Mouse (Mus musculus) midbrain, embryonic 13.5 days (tissue): ENCODE data around the gene Fbrsl1. TPM values are rescaled to one million over a fixed set of nuclear protein-coding genes. Genes with fewer than 3 reads are reported as not detected.
A peak's percentile ranks its signal among the peaks of the same experiment; 100 is the strongest.

ENCODE experiments used
- ATAC-seq: fragments of 200-750 bp; cut with Nextera tagmentation; 2 replicates; pipeline ENCODE4 v1.8.0; 2017; ENCODE audit warnings: mild to moderate bottlenecking, moderate TSS enrichment, moderate library complexity
- H3K27ac ChIP-seq: fragments of 300-500 bp; sonication (generic); 2 replicates; pipeline ENCODE4 v1.5.1; 2015; ENCODE audit warnings: inconsistent platforms, mild to moderate bottlenecking, moderate library complexity
- H3K27me3 ChIP-seq: fragments of 300-500 bp; sonication (generic); 2 replicates; pipeline ENCODE4 v1.6.1; 2015; ENCODE audit warnings: mild to moderate bottlenecking, inconsistent platforms
- H3K36me3 ChIP-seq: fragments of 300-500 bp; sonication (generic); 2 replicates; pipeline ENCODE4 v1.6.1; 2015; ENCODE audit warnings: mild to moderate bottlenecking, inconsistent platforms
- H3K4me1 ChIP-seq: fragments of 300-500 bp; sonication (generic); replicated peaks from 2 replicates; pipeline ENCODE4 v1.6.1; 2015; ENCODE audit warnings: inconsistent platforms
- H3K4me2 ChIP-seq: fragments of 300-500 bp; sonication (generic); replicated peaks from 2 replicates; pipeline ENCODE4 v1.6.1; 2015; ENCODE audit warnings: moderate library complexity, mild to moderate bottlenecking, inconsistent platforms
- H3K4me3 ChIP-seq: fragments of 300-500 bp; sonication (generic); replicated peaks from 2 replicates; pipeline ENCODE4 v1.5.1; 2015; ENCODE audit warnings: mild to moderate bottlenecking, inconsistent platforms
- H3K9ac ChIP-seq: fragments of 300-500 bp; sonication (generic); replicated peaks from 2 replicates; pipeline ENCODE4 v1.6.1; 2015; ENCODE audit warnings: mild to moderate bottlenecking, inconsistent platforms
- H3K9me3 ChIP-seq: fragments of 300-500 bp; sonication (generic); 2 replicates; pipeline ENCODE4 v1.6.1; 2016; ENCODE audit warnings: mild to moderate bottlenecking, inconsistent platforms
- WGBS: fragments of 180-500 bp; shearing (Covaris S2); methylation state at CpG from one replicate; pipeline ENCODE4 v1.1.7; 2015; 5-methylcytosine and 5-hydroxymethylcytosine counted together
- polyA plus RNA-seq: library from polyadenylated mRNA; unstranded; fragments of >200 nt; fragmentation: Nextera tagmentation; extraction: Ambion mirVana; gene quantifications from 2 replicates; pipeline ENCODE4 v1.2.1, GENCODE M21; 2015

The Fbrsl1 gene
- polyA plus RNA-seq, 1 experiment from 2014 or later: 20.6 TPM

- Histone ChIP-seq H3K4me2 (no peak overlapping the region), H3K4me1 (peaks cover 16% of the 10 kb centered on the region), H3K27ac (no peak overlapping the region), H3K9me3 (no peaks in the 10 kb centered on the region), H3K9ac (no peak overlapping the region), H3K4me3 (no peak overlapping the region), H3K36me3 (peaks cover 53% of the 10 kb centered on the region), H3K27me3 (no peaks in the 10 kb centered on the region)
- no peak for ATAC-seq
- WGBS: 92% methylated on average over 4 of the region's 4 CpGs
Measured at GRCm38 (mm10) chr5:110379823-110380222, 68.5 kb downstream of the Fbrsl1 start.

GRCm38 (mm10) chr5:110379086-110379485, 69.2 kb downstream of the Fbrsl1 start:
- Histone ChIP-seq H3K4me3 (no peak overlapping the region), H3K27me3 (no peaks in the 10 kb centered on the region), H3K9ac (no peak overlapping the region), H3K4me2 (no peak overlapping the region), H3K36me3 (peaks cover 61% of the 10 kb centered on the region), H3K9me3 (no peaks in the 10 kb centered on the region), H3K27ac (no peak overlapping the region), H3K4me1 (peaks cover 9% of the 10 kb centered on the region; the same call in 1 of the 2 replicates)
- ATAC-seq: no peak
- WGBS: 89% methylated on average over 15 of the region's 15 CpGs

DNA sequence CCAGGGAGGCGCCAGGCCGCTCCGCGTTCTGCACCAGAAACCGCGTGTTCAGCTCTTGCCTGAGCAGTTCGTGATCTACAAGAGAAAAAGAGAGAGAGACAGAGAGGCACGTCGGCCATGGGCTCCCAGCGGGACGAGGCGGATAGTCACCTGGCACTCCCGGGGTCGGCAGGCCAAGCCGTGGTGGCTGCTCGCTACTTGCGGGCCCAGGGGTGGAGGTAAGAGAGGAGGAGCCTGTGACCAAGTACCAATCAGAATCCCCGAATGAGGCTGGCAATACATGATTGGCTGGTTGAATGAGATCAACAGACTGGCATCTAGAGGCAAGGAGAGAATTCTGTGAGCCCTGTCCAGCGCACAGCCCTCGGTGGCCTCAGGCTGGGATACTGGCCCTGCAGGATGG, 70.1 kb downstream of the Fbrsl1 start:
- Histone ChIP-seq H3K4me2 (no peak overlapping the region), H3K27ac (no peak overlapping the region), H3K4me3 (no peak overlapping the region), H3K9ac (no peak overlapping the region), H3K9me3 (no peaks in the 10 kb centered on the region), H3K36me3 (peaks cover 70% of the 10 kb centered on the region), H3K27me3 (no peaks in the 10 kb centered on the region), H3K4me1 (peaks cover 6% of the 10 kb centered on the region; the same call in 1 of the 2 replicates)
- 34% methylated on average over 20 of the region's 20 CpGs for WGBS
- ATAC-seq: peak; percentile 25

DNA sequence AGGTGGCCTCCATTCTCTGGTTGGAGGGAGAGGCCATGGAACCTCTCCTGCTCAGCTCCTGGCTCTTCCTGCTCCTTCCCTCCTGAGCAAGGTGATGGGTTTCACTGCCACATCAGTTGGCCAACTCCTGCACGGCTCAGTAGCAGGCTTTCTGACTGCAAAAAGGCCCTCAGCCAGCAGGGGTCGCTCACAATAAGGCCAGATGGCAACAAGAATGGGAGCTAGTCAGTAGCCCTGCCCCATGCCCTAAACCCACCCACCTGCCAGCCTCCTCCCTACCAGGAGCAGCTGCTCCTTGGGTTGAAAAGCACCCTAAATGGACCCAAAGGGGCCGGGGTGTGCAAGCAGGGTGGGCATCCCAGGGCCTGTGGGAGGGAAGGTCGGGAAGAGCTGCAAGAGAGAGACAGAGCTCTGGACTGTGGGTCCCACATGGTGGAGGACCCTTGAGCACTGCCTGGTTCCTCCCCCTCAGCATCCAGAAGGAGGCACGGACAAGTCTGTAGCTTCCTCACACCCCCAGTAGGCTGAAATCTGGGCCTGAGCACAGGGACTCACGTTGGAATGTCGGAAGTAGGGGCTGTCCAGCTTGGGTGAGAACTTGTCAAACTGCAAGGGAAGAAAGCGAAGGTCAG, 71.4 kb downstream of the Fbrsl1 start:
- Histone ChIP-seq H3K9me3 (no peaks in the 10 kb centered on the region), H3K4me3 (no peak overlapping the region), H3K4me1 (peaks cover 3% of the 10 kb centered on the region; the same call in 1 of the 2 replicates), H3K36me3 (peaks cover 77% of the 10 kb centered on the region), H3K27me3 (no peaks in the 10 kb centered on the region), H3K27ac (no peak overlapping the region), H3K9ac (no peak overlapping the region), H3K4me2 (no peak overlapping the region)
- WGBS: 57% methylated on average over 8 of the region's 8 CpGs
- ATAC-seq: peak; percentile 67

- Histone ChIP-seq H3K27ac (peak overlapping the region; percentile 47; the same call in 1 of the 2 replicates), H3K9ac (peak overlapping the region; percentile 68), H3K36me3 (peaks cover 41% of the 10 kb centered on the region), H3K4me2 (peak overlapping the region; percentile 79), H3K9me3 (no peaks in the 10 kb centered on the region), H3K4me1 (peaks cover 13% of the 10 kb centered on the region), H3K27me3 (peaks cover 21% of the 10 kb centered on the region), H3K4me3 (peak overlapping the region; percentile 45)
- ATAC-seq: no peak
- WGBS: 39% methylated on average over 11 of the region's 11 CpGs
Measured at GRCm38 (mm10) chr5:110363822-110364545, 84.3 kb downstream of the Fbrsl1 start.

GRCm38 (mm10) chr5:110363179-110363821, 85.0 kb downstream of the Fbrsl1 start:
- peak; percentile 83 for ATAC-seq
- Histone ChIP-seq H3K36me3 (peaks cover 35% of the 10 kb centered on the region), H3K4me2 (peak overlapping the region; percentile 79), H3K4me1 (peaks cover 13% of the 10 kb centered on the region), H3K9ac (peak overlapping the region; percentile 68), H3K9me3 (no peaks in the 10 kb centered on the region), H3K4me3 (peak overlapping the region; percentile 45), H3K27ac (peak overlapping the region; percentile 47), H3K27me3 (peaks cover 21% of the 10 kb centered on the region)
- 1% methylated on average over 66 of the region's 72 CpGs for WGBS

DNA sequence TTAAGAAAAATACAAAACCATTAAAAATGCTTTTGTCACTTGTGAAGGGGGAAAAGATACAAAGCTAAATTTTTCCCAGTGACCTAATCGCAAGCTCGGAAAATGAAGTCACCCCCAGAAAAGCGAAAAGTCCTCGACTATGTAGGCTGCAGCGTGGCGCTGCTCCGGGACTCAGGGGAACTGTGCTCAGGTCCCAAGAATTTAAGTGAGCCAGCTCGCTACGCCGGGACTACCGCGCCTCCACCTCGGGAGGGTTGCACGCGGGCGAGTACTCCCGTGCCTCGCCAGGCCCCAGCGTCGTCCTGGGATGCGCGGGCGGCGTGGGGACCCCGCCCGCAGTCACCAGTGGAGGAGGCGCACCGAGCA, 85.5 kb downstream of the Fbrsl1 start:
- peaks cover 21% of the 10 kb centered on the region for H3K27me3 ChIP-seq
- H3K9ac ChIP-seq: peak overlapping the region; percentile 68
- peaks cover 31% of the 10 kb centered on the region for H3K36me3 ChIP-seq
- H3K27ac ChIP-seq: no peak overlapping the region
- H3K4me3 ChIP-seq: peak overlapping the region; percentile 45
- H3K4me2 ChIP-seq: peak overlapping the region; percentile 79
- 2% methylated on average over 26 of the region's 28 CpGs for WGBS
- ATAC-seq: no peak
- peaks cover 18% of the 10 kb centered on the region for H3K4me1 ChIP-seq
- no peaks in the 10 kb centered on the region for H3K9me3 ChIP-seq

GRCm38 (mm10) chr5:110361465-110361864, 86.8 kb downstream of the Fbrsl1 start:
- Histone ChIP-seq H3K9ac (no peak overlapping the region), H3K27me3 (peaks cover 21% of the 10 kb centered on the region), H3K4me1 (peaks cover 20% of the 10 kb centered on the region), H3K4me2 (no peak overlapping the region), H3K36me3 (peaks cover 21% of the 10 kb centered on the region; the same call in 1 of the 2 replicates), H3K27ac (no peak overlapping the region), H3K4me3 (no peak overlapping the region), H3K9me3 (no peaks in the 10 kb centered on the region)
- ATAC-seq: no peak
- WGBS: 87% methylated on average over 6 of the region's 6 CpGs

GRCm38 (mm10) chr5:110357531-110358179, 90.6 kb downstream of the Fbrsl1 start:
- no peak overlapping the region for H3K4me2 ChIP-seq
- no peak overlapping the region for H3K9ac ChIP-seq
- no peaks in the 10 kb centered on the region for H3K9me3 ChIP-seq
- 0 out of 2 replicates have a peak, but pooled peaks cover 6% of the 10 kb centered on the region for H3K36me3 ChIP-seq
- no peak overlapping the region for H3K27ac ChIP-seq
- H3K4me1 ChIP-seq: peaks cover 7% of the 10 kb centered on the region
- peaks cover 23% of the 10 kb centered on the region for H3K27me3 ChIP-seq
- 35% methylated on average over 9 of the region's 9 CpGs for WGBS
- peak; percentile 79 for ATAC-seq
- H3K4me3 ChIP-seq: no peak overlapping the region

GRCm38 (mm10) chr5:110354716-110355115, 93.6 kb downstream of the Fbrsl1 start:
- Histone ChIP-seq H3K36me3 (no peaks in the 10 kb centered on the region), H3K4me3 (no peak overlapping the region), H3K4me2 (no peak overlapping the region), H3K27me3 (peaks cover 16% of the 10 kb centered on the region), H3K4me1 (peaks cover 7% of the 10 kb centered on the region), H3K27ac (no peak overlapping the region), H3K9me3 (no peaks in the 10 kb centered on the region), H3K9ac (no peak overlapping the region)
- peak; percentile 21; the same call in 1 of the 2 replicates for ATAC-seq
- WGBS: 18% methylated on average over 7 of the region's 7 CpGs

DNA sequence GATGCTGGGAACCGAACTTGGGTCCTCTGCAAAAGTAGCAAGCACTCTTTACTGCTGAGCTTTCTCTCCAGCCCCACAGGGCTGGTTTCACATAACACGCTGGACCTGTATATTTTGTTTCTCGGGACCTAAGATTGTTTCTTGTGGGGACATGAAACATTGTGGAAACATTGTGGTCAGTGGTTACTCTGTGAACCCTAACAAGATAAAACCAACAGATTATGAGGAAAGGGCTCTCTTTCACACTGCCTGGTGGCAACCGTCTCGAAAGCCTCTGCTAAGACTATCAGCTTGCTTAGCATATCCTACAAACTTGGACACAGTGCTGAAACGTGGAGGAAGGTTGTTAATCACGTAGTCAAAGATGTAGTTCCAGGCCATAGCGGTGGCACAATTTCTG, 101.3 kb downstream of the Fbrsl1 start:
- no peak overlapping the region for H3K27ac ChIP-seq
- no peak overlapping the region for H3K9ac ChIP-seq
- peaks cover 27% of the 10 kb centered on the region for H3K27me3 ChIP-seq
- no peaks in the 10 kb centered on the region for H3K36me3 ChIP-seq
- H3K4me2 ChIP-seq: no peak overlapping the region
- H3K4me1 ChIP-seq: peaks cover 13% of the 10 kb centered on the region
- H3K4me3 ChIP-seq: no peak overlapping the region
- WGBS: 89% methylated on average over 8 of the region's 8 CpGs
- H3K9me3 ChIP-seq: no peaks in the 10 kb centered on the region
- ATAC-seq: no peak

DNA sequence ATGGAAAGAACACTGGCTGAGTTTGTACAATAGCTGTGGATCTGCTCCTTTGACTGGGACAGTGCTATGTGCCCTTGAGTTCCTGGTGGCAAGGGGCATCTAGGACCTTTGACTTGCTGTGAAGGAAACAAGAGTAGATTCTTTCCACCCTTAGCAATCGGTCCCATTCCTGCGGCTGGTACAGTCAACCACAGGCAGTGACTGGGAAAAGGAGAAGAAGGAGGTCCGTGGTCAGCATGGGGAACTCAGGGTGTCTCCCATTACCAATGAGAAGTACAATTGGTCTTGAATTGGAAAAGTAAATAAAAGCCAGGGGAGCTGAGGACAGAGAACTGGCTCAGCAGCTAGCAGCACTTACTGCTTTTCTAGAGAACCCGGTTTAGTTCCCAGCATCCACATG, 102.8 kb downstream of the Fbrsl1 start:
- peaks cover 35% of the 10 kb centered on the region for H3K27me3 ChIP-seq
- no peak overlapping the region for H3K4me2 ChIP-seq
- no peak overlapping the region for H3K9ac ChIP-seq
- H3K4me3 ChIP-seq: no peak overlapping the region
- no peaks in the 10 kb centered on the region for H3K36me3 ChIP-seq
- no peak for ATAC-seq
- H3K9me3 ChIP-seq: no peaks in the 10 kb centered on the region
- peaks cover 13% of the 10 kb centered on the region for H3K4me1 ChIP-seq
- 84% methylated on average over 4 of the region's 4 CpGs for WGBS
- no peak overlapping the region for H3K27ac ChIP-seq
